Mouse (Mus musculus) splenic B cell, adult 2 months (primary cell): ENCODE results near the gene Rpl22l1.
"Not testable (repeated sequence)": the region's sequence is repeated elsewhere in the genome, so short reads cannot be mapped to it uniquely, and the experiment has no call there.

Experiments
- DNase-seq: peaks from one replicate; pipeline ENCODE4 v3.0.0-alpha.2; 2011; ENCODE audit warnings: low read depth, low spot score
- H3K27me3 ChIP-seq: 2 replicates; pipeline ENCODE4 v1.6.1; 2012; ENCODE audit warnings: mild to moderate bottlenecking, low read length, moderate library complexity, mixed read lengths; ENCODE audit not compliant: control insufficient read depth, poor library complexity, insufficient read depth, severe bottlenecking
- H3K36me3 ChIP-seq: 2 replicates; pipeline ENCODE4 v1.6.1; 2012; ENCODE audit warnings: mild to moderate bottlenecking, low read length, moderate library complexity, mixed read lengths; ENCODE audit not compliant: control insufficient read depth, poor library complexity, insufficient read depth, severe bottlenecking

Gene Rpl22l1

DNA sequence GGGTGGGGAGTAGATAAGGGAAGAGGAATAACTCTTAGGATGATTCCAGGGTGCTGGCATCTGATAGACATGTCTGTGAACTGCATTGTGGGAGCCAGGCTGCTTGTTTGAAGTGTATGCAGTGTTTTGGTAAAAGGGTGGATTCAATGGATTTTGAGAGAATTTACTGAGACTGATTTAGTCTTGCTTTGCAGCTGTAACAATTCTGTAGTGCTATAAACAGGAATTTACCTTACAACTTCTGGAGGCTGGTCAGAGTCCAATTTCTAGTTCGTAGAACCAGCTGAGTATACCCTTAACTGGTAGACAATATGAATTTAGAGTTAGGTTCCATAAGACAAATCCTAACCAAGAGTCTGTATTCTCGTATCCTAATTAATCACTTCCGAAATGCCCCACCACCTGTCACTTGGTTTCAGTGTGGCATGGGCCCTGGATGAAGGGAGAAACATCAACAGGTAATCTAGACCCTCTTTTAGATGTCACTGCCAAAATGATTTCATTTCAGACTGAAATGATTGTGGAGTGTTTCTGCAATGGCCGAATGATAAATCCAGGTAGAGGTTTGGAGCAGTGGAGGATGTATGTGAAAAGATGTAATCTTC, 2.9 kb downstream of the Rpl22l1 start:
- Histone ChIP-seq H3K36me3 (0 out of 2 replicates have a peak, but pooled peaks cover 2% of the 10 kb centered on the region), H3K27me3 (no peaks in the 10 kb centered on the region)
- DNase-seq = no peak

- Histone ChIP-seq H3K27me3 (no peaks in the 10 kb centered on the region), H3K36me3 (0 out of 2 replicates have a peak, but pooled peaks cover 2% of the 10 kb centered on the region)
- no peak for DNase-seq
These were observed 6.2 kb downstream of the Rpl22l1 start for GRCm38 (mm10) chr3:28811441-28811840.

DNA sequence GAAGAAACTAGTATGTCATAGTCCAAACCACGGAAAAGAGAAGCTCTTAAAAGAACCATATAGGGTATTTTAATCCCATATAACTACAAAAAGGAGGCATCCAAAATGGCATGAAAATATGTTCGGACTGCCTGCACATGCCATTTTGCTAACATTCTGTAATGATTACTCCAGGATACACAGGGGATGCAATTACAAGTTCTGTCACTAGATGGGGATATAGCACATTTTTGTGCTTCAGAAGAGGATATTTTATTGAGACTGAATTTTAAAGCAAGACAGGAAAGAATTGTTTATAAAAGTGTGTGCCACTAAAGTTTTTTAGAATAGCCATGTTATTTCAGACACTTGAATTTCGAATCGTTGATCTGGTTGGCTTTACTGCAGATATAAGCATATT, 9.1 kb downstream of the Rpl22l1 start:
- H3K36me3 ChIP-seq = no peaks in the 10 kb centered on the region

GRCm38 (mm10) chr3:28816010-28816540, 10.8 kb downstream of the Rpl22l1 start:
- Histone ChIP-seq H3K36me3 (no peaks in the 10 kb centered on the region), H3K27me3 (no peaks in the 10 kb centered on the region)
- no peak for DNase-seq

More for the DNA sequence above, 9.1 kb downstream of the Rpl22l1 start:
- peak; percentile 82 for DNase-seq
- no peaks in the 10 kb centered on the region for H3K27me3 ChIP-seq

DNA sequence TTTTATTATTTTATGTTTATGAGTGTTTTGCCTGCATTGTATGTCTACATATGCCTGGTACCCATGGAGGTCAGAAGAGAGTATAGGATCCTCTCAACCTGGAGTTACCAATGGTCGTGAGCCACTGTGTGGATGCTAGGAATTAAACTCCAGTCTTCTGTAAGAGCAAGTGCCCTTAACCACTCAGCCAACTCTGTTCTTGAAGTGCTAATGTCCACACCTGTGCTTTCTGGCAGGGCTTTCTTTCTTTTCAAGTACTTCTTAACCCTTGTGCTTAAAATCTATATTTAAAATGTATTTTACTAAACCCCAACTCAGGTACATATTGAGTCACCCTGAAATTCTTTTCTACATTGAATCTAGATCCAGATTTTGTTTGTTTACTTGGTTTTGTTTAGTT, 21.0 kb downstream of the Rpl22l1 start:
- no peak for DNase-seq
- no peaks in the 10 kb centered on the region for H3K36me3 ChIP-seq
- H3K27me3 ChIP-seq = no peaks in the 10 kb centered on the region

- Histone ChIP-seq H3K36me3 (no peaks in the 10 kb centered on the region), H3K27me3 (no peaks in the 10 kb centered on the region)
- no peak for DNase-seq
These were observed 22.4 kb downstream of the Rpl22l1 start for GRCm38 (mm10) chr3:28827605-28828004.

DNA sequence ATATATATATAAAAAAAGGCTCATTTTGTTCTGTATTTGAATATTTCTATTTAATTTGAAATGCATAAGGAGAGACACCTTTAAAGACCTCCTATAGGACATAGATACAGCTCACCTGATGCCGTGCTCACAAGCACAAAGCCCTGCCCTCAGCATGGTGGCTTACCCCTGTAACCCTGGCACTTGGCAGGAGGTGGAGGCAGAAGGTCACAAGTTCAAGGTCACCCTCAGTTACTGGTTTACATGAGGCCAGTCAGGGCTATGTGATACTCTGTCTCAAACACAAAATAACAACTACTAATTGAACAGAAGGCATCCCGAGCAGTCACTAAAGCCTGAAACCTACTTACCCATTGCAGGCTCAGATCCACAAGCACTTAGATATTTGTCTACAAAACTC, 24.2 kb downstream of the Rpl22l1 start:
- Histone ChIP-seq H3K27me3 (no peaks in the 10 kb centered on the region), H3K36me3 (no peaks in the 10 kb centered on the region)
- DNase-seq = no peak

GRCm38 (mm10) chr3:28836796-28837371, 31.6 kb downstream of the Rpl22l1 start:
- no peak for DNase-seq
- Histone ChIP-seq H3K27me3 (no peaks in the 10 kb centered on the region), H3K36me3 (no peaks in the 10 kb centered on the region)

- H3K36me3 ChIP-seq = no peaks in the 10 kb centered on the region
- DNase-seq = no peak
- no peaks in the 10 kb centered on the region for H3K27me3 ChIP-seq
These were observed 36.8 kb downstream of the Rpl22l1 start for GRCm38 (mm10) chr3:28841886-28842649.

- no peak for DNase-seq
- H3K36me3 ChIP-seq = no peaks in the 10 kb centered on the region
- H3K27me3 ChIP-seq = no peaks in the 10 kb centered on the region
These were observed 38.0 kb downstream of the Rpl22l1 start for GRCm38 (mm10) chr3:28843231-28843630.

- no peaks in the 10 kb centered on the region for H3K27me3 ChIP-seq
- no peaks in the 10 kb centered on the region for H3K36me3 ChIP-seq
- DNase-seq = no peak
These were observed 41.9 kb downstream of the Rpl22l1 start for GRCm38 (mm10) chr3:28847115-28847514.

DNA sequence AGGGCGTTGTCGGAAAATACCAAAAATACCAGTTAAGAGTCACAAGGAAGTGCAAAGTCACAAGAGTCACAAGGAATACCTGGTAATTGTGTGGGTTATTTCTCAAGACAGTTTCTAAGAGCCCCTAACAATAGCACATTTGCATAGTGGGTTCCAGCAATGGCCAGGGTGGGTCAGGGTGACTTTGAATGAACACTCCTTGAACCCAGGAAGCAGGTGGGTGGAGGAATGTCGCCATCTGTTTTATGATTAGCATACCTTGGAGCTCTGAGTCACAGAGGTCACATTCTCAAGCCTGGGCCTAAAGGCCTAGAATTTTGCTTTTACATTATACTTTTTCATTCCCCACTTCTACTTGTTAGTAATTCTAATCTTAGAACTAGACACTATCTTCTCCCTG, 46.9 kb downstream of the Rpl22l1 start:
- H3K36me3 ChIP-seq, H3K27me3 ChIP-seq, DNase-seq: not testable (repeated sequence)
